Mouse (Mus musculus) hindbrain, embryonic 16.5 days (tissue): ENCODE measurements around the gene Zeb2. TPM values are rescaled to one million over a fixed set of nuclear protein-coding genes. Genes with fewer than 3 reads are reported as not detected.

Source experiments
- ATAC-seq: fragments of 200-750 bp; cut with Nextera tagmentation; 2 replicates; pipeline ENCODE4 v1.8.0; 2017; ENCODE audit warnings: moderate TSS enrichment, moderate library complexity
- H3K27ac ChIP-seq: fragments of 300-500 bp; sonication (generic); 2 replicates; pipeline ENCODE4 v1.5.1; 2014; ENCODE audit warnings: low read depth, mild to moderate bottlenecking, control low read depth, low read length, moderate library complexity
- H3K27me3 ChIP-seq: fragments of 300-500 bp; sonication (generic); replicated peaks from 2 replicates; pipeline ENCODE4 v1.6.1; 2014; ENCODE audit warnings: low read length; ENCODE audit not compliant: control insufficient read depth, insufficient read depth
- H3K36me3 ChIP-seq: fragments of 300-500 bp; sonication (generic); 2 replicates; pipeline ENCODE4 v1.6.1; 2014; ENCODE audit warnings: mild to moderate bottlenecking, low read length, moderate library complexity, mixed read lengths; ENCODE audit not compliant: control insufficient read depth, insufficient read depth
- H3K4me1 ChIP-seq: fragments of 300-500 bp; sonication (generic); 2 replicates; pipeline ENCODE4 v1.6.1; 2014; ENCODE audit warnings: low read depth, low read length; ENCODE audit not compliant: control insufficient read depth, insufficient read depth
- H3K4me2 ChIP-seq: fragments of 300-500 bp; sonication (generic); 2 replicates; pipeline ENCODE4 v1.6.1; 2014; ENCODE audit warnings: mild to moderate bottlenecking, low read length, control low read depth, moderate library complexity
- H3K4me3 ChIP-seq: fragments of 300-500 bp; sonication (generic); 2 replicates; pipeline ENCODE4 v1.5.1; 2014; ENCODE audit warnings: mild to moderate bottlenecking, low read length, control low read depth, moderate library complexity
- H3K9ac ChIP-seq: fragments of 300-500 bp; sonication (generic); 2 replicates; pipeline ENCODE4 v1.6.1; 2014; ENCODE audit warnings: low read depth, mild to moderate bottlenecking, control low read depth, low read length, moderate library complexity
- H3K9me3 ChIP-seq: fragments of 300-500 bp; sonication (generic); 2 replicates; pipeline ENCODE4 v1.6.1; 2014; ENCODE audit warnings: mild to moderate bottlenecking, low read length, moderate library complexity; ENCODE audit not compliant: control insufficient read depth
- WGBS: fragments of 180-500 bp; shearing (Covaris S2); extraction: QIAGEN DNeasy Blood & Tissue Kit; methylation state at CpG from one replicate; pipeline ENCODE4 v1.1.7; 2014; 5-methylcytosine and 5-hydroxymethylcytosine counted together
- polyA plus RNA-seq: library from polyadenylated mRNA; unstranded; fragments of >200 nt; fragmentation: Nextera tagmentation; extraction: Ambion mirVana; gene quantifications from 2 replicates; pipeline ENCODE4 v1.2.1, GENCODE M21; 2015

The Zeb2 gene
- polyA plus RNA-seq, 1 experiment from 2014 or later = 30.3 TPM

- Histone ChIP-seq H3K4me1 (peaks cover 23% of the 10 kb centered on the region), H3K4me2 (no peak overlapping the region)
- no peak for ATAC-seq
Observed at GRCm38 (mm10) chr2:45102191-45102638, 15.0 kb downstream of the Zeb2 start.

DNA sequence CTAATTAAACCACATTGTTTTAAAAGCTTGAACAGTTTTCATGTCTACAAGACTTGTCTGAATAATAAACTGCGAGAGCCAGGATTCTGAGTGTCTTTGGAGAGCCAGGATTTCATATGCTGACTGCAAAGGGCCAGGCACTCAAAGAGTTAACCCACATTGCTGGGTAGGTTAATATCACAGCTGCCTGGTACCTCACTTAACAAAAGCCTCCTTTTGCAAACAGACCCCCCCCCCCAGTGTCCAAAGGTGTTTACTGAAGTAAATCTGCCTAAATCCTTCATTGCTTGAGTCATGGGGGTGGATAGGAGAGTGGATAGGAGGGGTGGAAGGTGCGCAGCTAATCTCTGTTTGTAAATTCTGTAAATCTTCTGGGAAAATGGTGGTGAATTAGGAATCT, 15.6 kb downstream of the Zeb2 start:
- H3K27ac ChIP-seq = 0 out of 2 replicates have a peak overlapping the region, but pooled peaks have one; percentile 17

More at GRCm38 (mm10) chr2:45102191-45102638, 15.0 kb downstream of the Zeb2 start:
- H3K9ac ChIP-seq = no peak overlapping the region
- H3K4me3 ChIP-seq = no peak overlapping the region
- no peaks in the 10 kb centered on the region for H3K27me3 ChIP-seq
- H3K9me3 ChIP-seq = no peaks in the 10 kb centered on the region
- no peak overlapping the region for H3K27ac ChIP-seq
- no peaks in the 10 kb centered on the region for H3K36me3 ChIP-seq
- WGBS = 46% methylated on average over 8 of the region's 8 CpGs

GRCm38 (mm10) chr2:45101040-45101439, 16.2 kb downstream of the Zeb2 start:
- H3K4me3 ChIP-seq = no peak overlapping the region
- H3K27ac ChIP-seq = no peak overlapping the region
- H3K27me3 ChIP-seq = no peaks in the 10 kb centered on the region
- H3K36me3 ChIP-seq = no peaks in the 10 kb centered on the region
- H3K9me3 ChIP-seq = no peaks in the 10 kb centered on the region
- H3K4me2 ChIP-seq = 0 out of 2 replicates have a peak overlapping the region, but pooled peaks have one; percentile 25
- WGBS = 50% methylated on average over 4 of the region's 4 CpGs
- no peak overlapping the region for H3K9ac ChIP-seq
- ATAC-seq = no peak
- peaks cover 31% of the 10 kb centered on the region for H3K4me1 ChIP-seq

More for the DNA sequence above, 15.6 kb downstream of the Zeb2 start:
- ATAC-seq = no peak
- H3K9me3 ChIP-seq = no peaks in the 10 kb centered on the region
- no peak overlapping the region for H3K4me3 ChIP-seq
- no peaks in the 10 kb centered on the region for H3K36me3 ChIP-seq
- H3K4me1 ChIP-seq = peaks cover 29% of the 10 kb centered on the region
- H3K27me3 ChIP-seq = no peaks in the 10 kb centered on the region
- WGBS = 66% methylated on average over 2 of the region's 2 CpGs
- no peak overlapping the region for H3K9ac ChIP-seq
- H3K4me2 ChIP-seq = peak overlapping the region; percentile 17; the same call in 1 of the 2 replicates

- WGBS = 48% methylated on average over 7 of the region's 7 CpGs
- peaks cover 31% of the 10 kb centered on the region for H3K4me1 ChIP-seq
- ATAC-seq = no peak
Observed at GRCm38 (mm10) chr2:45100628-45101027, 16.6 kb downstream of the Zeb2 start.

GRCm38 (mm10) chr2:45100017-45100416, 17.2 kb downstream of the Zeb2 start:
- no peak overlapping the region for H3K27ac ChIP-seq
- no peak for ATAC-seq
- no peaks in the 10 kb centered on the region for H3K9me3 ChIP-seq
- H3K27me3 ChIP-seq = no peaks in the 10 kb centered on the region
- no peak overlapping the region for H3K4me3 ChIP-seq
- 62% methylated on average over 4 of the region's 4 CpGs for WGBS
- H3K9ac ChIP-seq = no peak overlapping the region; the same call in 1 of the 2 replicates
- H3K36me3 ChIP-seq = no peaks in the 10 kb centered on the region
- peaks cover 27% of the 10 kb centered on the region for H3K4me1 ChIP-seq
- no peak overlapping the region for H3K4me2 ChIP-seq

More at GRCm38 (mm10) chr2:45100628-45101027, 16.6 kb downstream of the Zeb2 start:
- Histone ChIP-seq H3K27me3 (no peaks in the 10 kb centered on the region), H3K9ac (no peak overlapping the region), H3K4me2 (0 out of 2 replicates have a peak overlapping the region, but pooled peaks have one; percentile 25), H3K9me3 (no peaks in the 10 kb centered on the region), H3K27ac (no peak overlapping the region), H3K36me3 (no peaks in the 10 kb centered on the region), H3K4me3 (no peak overlapping the region)

DNA sequence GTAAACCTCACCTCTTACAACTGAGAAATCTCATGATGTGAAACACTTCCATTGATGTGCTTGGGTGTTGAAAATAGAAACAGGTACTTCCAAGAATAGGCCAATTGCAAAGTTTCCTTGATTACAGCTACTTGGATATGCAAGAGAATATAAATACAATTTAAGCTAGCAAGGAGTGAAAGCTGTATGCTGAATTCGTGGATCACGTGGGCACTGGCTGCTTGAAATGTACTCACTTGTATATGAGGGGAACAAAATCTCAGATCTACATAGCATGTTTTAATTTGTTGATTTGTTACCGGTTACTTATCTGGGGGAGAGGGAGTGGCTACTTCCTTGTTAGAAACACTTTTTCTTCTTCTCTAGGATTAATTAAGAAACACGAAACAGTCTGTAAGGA, 18.1 kb downstream of the Zeb2 start:
- 67% methylated on average over 4 of the region's 4 CpGs for WGBS
- H3K4me1 ChIP-seq = peaks cover 24% of the 10 kb centered on the region
- H3K27me3 ChIP-seq = no peaks in the 10 kb centered on the region
- ATAC-seq = no peak
- H3K4me2 ChIP-seq = no peak overlapping the region
- H3K9me3 ChIP-seq = no peaks in the 10 kb centered on the region
- no peak overlapping the region for H3K4me3 ChIP-seq
- H3K9ac ChIP-seq = no peak overlapping the region
- no peaks in the 10 kb centered on the region for H3K36me3 ChIP-seq
- H3K27ac ChIP-seq = no peak overlapping the region

- peak overlapping the region; percentile 56; the same call in 1 of the 2 replicates for H3K27ac ChIP-seq
- H3K4me2 ChIP-seq = no peak overlapping the region
- WGBS = 7% methylated on average over 5 of the region's 5 CpGs
Observed at GRCm38 (mm10) chr2:45097969-45098368, 19.2 kb downstream of the Zeb2 start.

GRCm38 (mm10) chr2:45096638-45097247, 20.5 kb downstream of the Zeb2 start:
- peaks cover 21% of the 10 kb centered on the region for H3K4me1 ChIP-seq
- H3K27ac ChIP-seq = peak overlapping the region; percentile 72
- peak; percentile 63; the same call in 1 of the 2 replicates for ATAC-seq
- no peaks in the 10 kb centered on the region for H3K27me3 ChIP-seq
- 21% methylated on average over 10 of the region's 10 CpGs for WGBS
- no peak overlapping the region for H3K4me3 ChIP-seq
- peak overlapping the region; percentile 36 for H3K4me2 ChIP-seq
- H3K9ac ChIP-seq = no peak overlapping the region
- no peaks in the 10 kb centered on the region for H3K36me3 ChIP-seq
- no peaks in the 10 kb centered on the region for H3K9me3 ChIP-seq

More at GRCm38 (mm10) chr2:45097969-45098368, 19.2 kb downstream of the Zeb2 start:
- Histone ChIP-seq H3K4me3 (no peak overlapping the region), H3K36me3 (no peaks in the 10 kb centered on the region), H3K9ac (no peak overlapping the region), H3K27me3 (no peaks in the 10 kb centered on the region), H3K9me3 (no peaks in the 10 kb centered on the region), H3K4me1 (peaks cover 24% of the 10 kb centered on the region)
- no peak for ATAC-seq

- H3K9me3 ChIP-seq = no peaks in the 10 kb centered on the region
- H3K4me2 ChIP-seq = no peak overlapping the region
- no peak overlapping the region for H3K4me3 ChIP-seq
- no peaks in the 10 kb centered on the region for H3K27me3 ChIP-seq
- H3K4me1 ChIP-seq = peaks cover 16% of the 10 kb centered on the region
- no peak overlapping the region for H3K9ac ChIP-seq
- H3K27ac ChIP-seq = no peak overlapping the region
- 26% methylated on average over 9 of the region's 9 CpGs for WGBS
- ATAC-seq = no peak
- H3K36me3 ChIP-seq = no peaks in the 10 kb centered on the region
Observed at GRCm38 (mm10) chr2:45095825-45096224, 21.4 kb downstream of the Zeb2 start.
